Mouse (Mus musculus) C2C12 (cell line): Measurements from ENCODE around the gene Ppp1r1b. TPM values are rescaled to one million over a fixed set of nuclear protein-coding genes. Genes with fewer than 3 reads are reported as not detected.
A peak's percentile ranks its signal among the peaks of the same experiment; 100 is the strongest.

Source experiments
- H3K27me3 ChIP-seq: one replicate; pipeline ENCODE4 v1.6.1; 2011; ENCODE audit not compliant: control insufficient read depth, insufficient read depth, insufficient read length
- H3K36me3 ChIP-seq: one replicate; pipeline ENCODE4 v1.6.1; 2011; ENCODE audit not compliant: control insufficient read depth, insufficient read depth
- H3K4me3 ChIP-seq: one replicate; pipeline ENCODE4 v1.5.1; 2011; ENCODE audit warnings: mild to moderate bottlenecking, control low read depth; ENCODE audit not compliant: poor library complexity, insufficient read depth, severe bottlenecking
- H3K79me2 ChIP-seq: one replicate; pipeline ENCODE4 v1.6.1; 2011; ENCODE audit not compliant: control insufficient read depth, insufficient read depth
- H3K79me3 ChIP-seq: one replicate; pipeline ENCODE4 v1.6.1; 2011; ENCODE audit warnings: low read depth, control low read depth
- H3ac ChIP-seq: one replicate; pipeline ENCODE3; 2011; ENCODE audit warnings: low read depth; ENCODE audit not compliant: control insufficient read depth, insufficient read length
- CEBPB ChIP-seq: IDR thresholded peaks from one replicate; pipeline ENCODE4 v1.6.1; 2011; ENCODE audit warnings: low read depth, mild to moderate bottlenecking, control low read depth, moderate library complexity
- CTCF ChIP-seq: IDR thresholded peaks from one replicate; pipeline ENCODE4 v1.5.1; 2011; ENCODE audit not compliant: control insufficient read depth, insufficient read depth, insufficient read length
- FOSL1 ChIP-seq: IDR thresholded peaks from one replicate; pipeline ENCODE4 v1.8.0; 2011; ENCODE audit warnings: mild to moderate bottlenecking, low read length; ENCODE audit not compliant: poor library complexity, insufficient read depth, severe bottlenecking
- MAX ChIP-seq: IDR thresholded peaks from one replicate; pipeline ENCODE4 v1.6.1; 2011; ENCODE audit warnings: mild to moderate bottlenecking, control low read depth
- MYOD1 ChIP-seq: IDR thresholded peaks from one replicate; pipeline ENCODE4 v1.6.1; 2011; ENCODE audit warnings: low read depth; ENCODE audit not compliant: control insufficient read depth, insufficient read length
- MYOG ChIP-seq: IDR thresholded peaks from one replicate; pipeline ENCODE4 v1.6.1; 2011; ENCODE audit not compliant: control insufficient read depth, insufficient read length; ENCODE audit errors: extremely low read depth
- USF1 ChIP-seq: IDR thresholded peaks from one replicate; pipeline ENCODE4 v1.6.1; 2011; ENCODE audit warnings: low read depth, mild to moderate bottlenecking, control low read depth, moderate library complexity
- long read RNA-seq, 2 experiments: library from polyadenylated mRNA; unstranded; transcript quantifications; one replicate each; pipeline ENCODE4 v2.0.0; 2019 to 2020
- polyA plus RNA-seq: library from polyadenylated mRNA; unstranded; fragments of >200 nt; fragmentation: generic; extraction: Trizol; gene quantifications from one replicate; pipeline ENCODE4 v1.2.1, GENCODE M21; 2012; ENCODE audit warnings: missing spikeins

Gene Ppp1r1b
- polyA plus RNA-seq, result 0.28 TPM
- long read RNA-seq, experiment 1, result 0 reads
- long read RNA-seq, experiment 2, result 0 reads

DNA sequence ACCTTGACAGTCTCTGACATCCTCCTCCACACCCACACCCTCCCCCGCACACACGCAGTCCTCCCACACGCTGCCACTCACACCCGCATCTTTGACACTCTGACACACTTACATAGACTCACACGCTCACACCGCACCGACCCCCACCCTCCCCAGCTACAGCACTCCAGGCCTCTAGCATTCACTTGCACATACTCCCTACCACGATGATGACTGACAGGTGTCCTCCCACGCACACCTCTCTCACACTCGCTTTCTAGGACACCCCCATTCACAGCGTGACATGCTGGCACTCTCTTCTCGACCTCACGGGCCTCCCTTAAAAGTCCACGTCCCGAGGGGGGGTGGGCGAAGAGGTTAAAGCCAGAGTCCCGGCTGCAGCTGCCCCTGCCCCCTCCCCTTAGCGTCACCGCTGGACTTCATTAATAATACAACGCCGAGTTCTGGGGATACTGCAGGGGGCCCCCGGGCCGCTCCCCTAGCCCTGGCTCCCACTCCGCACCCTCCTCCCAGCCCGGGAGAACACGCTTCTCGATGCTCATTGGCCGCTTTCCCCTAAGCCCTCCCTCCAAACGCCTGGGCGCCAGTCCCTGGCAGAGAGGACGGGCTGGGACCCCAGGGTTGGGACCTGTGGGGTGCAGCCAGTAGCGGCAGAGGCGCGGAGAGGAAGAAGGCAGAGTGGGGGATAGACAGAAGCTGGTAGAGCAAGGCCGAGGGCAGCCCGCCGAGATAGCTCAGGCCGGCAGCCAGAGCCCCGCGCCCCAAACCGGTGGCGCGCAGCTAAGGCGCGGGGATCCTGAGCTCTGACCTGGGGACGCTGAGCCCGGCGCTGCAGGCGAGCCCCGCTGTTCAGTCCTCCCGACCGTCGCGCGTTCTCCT is at the start of gene Ppp1r1b:
Ppp1r1b (plus strand) TSS at position 322 of the 879 bp plus-strand sequence.
- Histone ChIP-seq H3K79me2 (no peaks in the 10 kb centered on the region), H3ac (peak within 1 kb of the TSS; percentile 50), H3K4me3 (no peak within 1 kb of the TSS), H3K27me3 (peaks cover 71% of the 10 kb centered on the region), H3K36me3 (no peaks in the 10 kb centered on the region), H3K79me3 (no peaks in the 10 kb centered on the region)
- TF ChIP-seq CEBPB, result no peak
- no peak for TF ChIP-seq MYOD1
- TF ChIP-seq USF1, result no peak
- no peak for TF ChIP-seq MYOG
- no peak for TF ChIP-seq FOSL1
- TF ChIP-seq CTCF, result no peak
- TF ChIP-seq MAX, result no peak

DNA sequence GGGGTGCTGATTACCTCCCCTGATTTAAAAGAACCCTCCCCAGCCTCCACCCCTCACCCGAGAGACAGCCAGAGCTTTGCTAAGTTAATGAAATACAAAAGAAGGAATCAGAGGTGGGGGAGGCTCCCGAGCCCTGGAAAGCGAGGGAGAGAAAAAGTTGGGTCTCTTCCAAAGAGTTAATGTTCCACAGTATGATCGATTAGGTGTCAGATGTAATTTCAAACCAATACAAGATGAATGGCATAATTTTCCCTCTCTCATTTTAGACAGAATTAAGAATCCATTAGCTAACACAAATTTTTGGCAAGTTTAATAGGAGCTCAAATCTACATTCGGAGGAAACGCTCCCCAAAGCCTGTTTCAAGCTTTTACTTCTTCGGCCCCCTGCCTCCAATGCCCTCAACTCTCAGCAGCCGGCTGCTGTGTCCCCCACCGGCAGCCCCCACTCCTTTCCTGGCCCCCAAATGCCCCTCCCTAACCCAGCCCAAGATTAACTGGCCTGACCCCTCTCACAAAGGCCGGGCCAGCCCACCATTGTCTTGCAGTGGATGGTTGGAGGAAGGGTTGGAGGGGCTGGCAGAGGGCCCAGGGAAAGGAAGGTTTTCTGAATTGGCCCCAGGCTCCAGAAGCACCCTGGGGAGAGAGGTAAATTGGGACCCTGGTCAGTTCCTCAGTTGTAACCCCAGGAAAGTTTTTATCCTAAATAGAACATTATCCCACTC is 49.6 kb upstream of the Ppp1r1b start:
- Histone ChIP-seq H3K79me3 (no peaks in the 10 kb centered on the region), H3K27me3 (peaks cover 47% of the 10 kb centered on the region), H3K4me3 (no peak overlapping the region), H3ac (no peak overlapping the region), H3K79me2 (no peaks in the 10 kb centered on the region), H3K36me3 (no peaks in the 10 kb centered on the region)
- TF ChIP-seq CEBPB, result no peak
- TF ChIP-seq CTCF, result no peak
- TF ChIP-seq MYOD1, result no peak
- TF ChIP-seq MAX, result no peak
- no peak for TF ChIP-seq MYOG
- TF ChIP-seq FOSL1, result no peak
- TF ChIP-seq USF1, result no peak

DNA sequence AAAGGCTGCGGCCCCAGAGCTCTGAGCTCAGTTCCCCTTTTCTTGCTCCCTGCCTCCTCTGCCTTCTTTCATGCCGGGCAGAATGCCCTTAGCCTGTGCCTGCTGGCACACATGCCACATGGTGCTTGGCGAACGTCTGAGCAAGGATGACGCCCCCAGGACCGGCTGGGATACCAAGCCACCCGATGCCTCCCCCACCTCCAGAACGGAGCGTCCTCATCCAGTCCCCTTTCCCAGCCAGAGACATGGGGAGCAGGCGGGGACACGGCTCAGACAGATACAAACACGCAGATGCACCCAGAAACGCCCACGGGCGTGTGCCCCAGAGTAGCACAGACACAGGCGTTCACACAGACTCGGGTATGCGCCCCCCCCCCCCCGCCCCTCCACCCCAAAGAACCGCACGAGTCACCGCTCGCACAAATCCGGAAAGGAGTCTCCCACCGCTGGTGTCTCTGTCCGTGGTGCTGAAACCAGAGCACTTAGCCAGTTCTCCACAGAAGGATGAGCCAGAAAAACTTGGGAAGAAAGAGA is 34.3 kb upstream of the Ppp1r1b start:
- no peaks in the 10 kb centered on the region for H3K79me3 ChIP-seq
- H3K36me3 ChIP-seq, result no peaks in the 10 kb centered on the region
- no peak overlapping the region for H3ac ChIP-seq
- no peak for TF ChIP-seq MYOG
- no peak for TF ChIP-seq CEBPB
- no peak for TF ChIP-seq MAX
- TF ChIP-seq MYOD1, result no peak
- TF ChIP-seq FOSL1, result no peak
- TF ChIP-seq CTCF, result no peak
- TF ChIP-seq USF1, result no peak
- H3K4me3 ChIP-seq, result no peak overlapping the region
- peaks cover 55% of the 10 kb centered on the region for H3K27me3 ChIP-seq
- no peaks in the 10 kb centered on the region for H3K79me2 ChIP-seq

DNA sequence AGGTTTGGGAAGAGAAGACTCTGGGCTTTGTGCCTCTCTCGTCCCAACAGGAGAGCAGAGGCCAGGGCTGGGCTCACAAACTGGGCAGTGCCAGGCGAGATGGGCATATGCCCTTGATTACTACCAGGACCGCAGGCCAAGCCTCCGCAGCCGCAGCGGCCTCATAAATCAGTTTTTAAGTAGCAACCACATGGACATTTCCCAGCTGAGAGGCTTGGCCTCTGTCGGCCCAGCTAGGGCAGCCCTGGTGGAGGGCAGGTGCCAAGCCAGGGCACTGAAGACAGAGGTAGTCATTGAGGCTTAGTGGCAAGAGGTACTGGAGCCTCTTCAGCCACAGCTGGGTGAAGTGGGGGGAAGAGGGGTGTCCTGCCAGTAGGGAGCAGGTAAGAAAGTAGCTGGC is 30.7 kb upstream of the Ppp1r1b start:
- Histone ChIP-seq H3K79me3 (no peaks in the 10 kb centered on the region), H3ac (no peak overlapping the region), H3K27me3 (peaks cover 80% of the 10 kb centered on the region), H3K4me3 (no peak overlapping the region), H3K79me2 (no peaks in the 10 kb centered on the region), H3K36me3 (no peaks in the 10 kb centered on the region)
- no peak for TF ChIP-seq FOSL1
- no peak for TF ChIP-seq MAX
- no peak for TF ChIP-seq USF1
- TF ChIP-seq MYOG, result no peak
- TF ChIP-seq CEBPB, result no peak
- TF ChIP-seq MYOD1, result no peak
- no peak for TF ChIP-seq CTCF

DNA sequence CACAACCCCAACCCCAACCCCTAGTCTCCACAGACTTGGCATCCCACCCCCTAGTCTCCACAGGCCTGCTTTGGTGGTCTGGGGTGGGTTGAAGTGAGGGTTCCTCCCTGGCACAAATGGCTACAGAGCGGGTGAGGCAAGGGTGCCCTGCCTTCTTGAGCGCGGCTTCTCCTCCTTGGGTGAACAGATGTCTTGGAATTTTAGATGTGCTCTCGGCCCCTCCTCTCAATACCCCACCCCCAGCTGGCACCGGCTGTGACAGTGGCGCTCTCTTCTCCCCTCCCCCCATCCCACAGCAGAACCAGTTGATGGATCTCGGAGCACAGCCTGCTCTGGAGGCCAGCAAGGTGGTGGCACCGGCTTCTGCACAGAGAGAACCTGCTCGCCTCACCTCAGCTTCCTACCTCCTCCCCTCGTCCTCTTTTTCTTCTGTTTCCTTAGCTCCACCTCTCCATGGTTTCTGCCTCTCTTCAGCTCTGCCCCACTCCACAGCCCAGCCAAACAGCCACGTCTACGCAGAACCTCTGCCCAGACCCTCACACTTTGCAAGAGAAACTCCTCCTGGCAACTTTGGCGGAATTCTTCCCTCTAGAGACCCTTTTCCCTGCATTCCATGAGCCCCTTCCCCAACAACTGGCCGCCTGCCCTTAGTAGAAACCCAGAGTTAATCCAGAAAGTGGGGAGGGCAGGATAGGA is 29.6 kb upstream of the Ppp1r1b start:
- Histone ChIP-seq H3K4me3 (no peak overlapping the region), H3K79me3 (no peaks in the 10 kb centered on the region), H3K27me3 (peaks cover 90% of the 10 kb centered on the region), H3K36me3 (no peaks in the 10 kb centered on the region), H3ac (no peak overlapping the region), H3K79me2 (no peaks in the 10 kb centered on the region)
- TF ChIP-seq CEBPB (no peak), MYOD1 (no peak), USF1 (no peak), FOSL1 (no peak), CTCF (no peak), MAX (no peak), MYOG (no peak)
